Mouse (Mus musculus): Measurements from ENCODE around the gene Sfta2.

GRCm38 (mm10) chr17:35554761-35555397 lies 46.5 kb upstream of the Sfta2 start:
- TF ChIP-seq POLR2A (IDR thresholded peaks at IDR 0.05; ENCODE audit: low read depth, low read length) = no peak
- TF ChIP-seq CTCF (conservative IDR thresholded peaks at IDR 0.05; ENCODE audit: insufficient read depth, insufficient read length, low read depth, low read length) = no peak

Measured in kidney, adult 2 months (tissue).